Mouse (Mus musculus) limb, embryonic 11.5 days (tissue): ENCODE data around the gene Gjd2. TPM values are rescaled to one million over a fixed set of nuclear protein-coding genes. Genes with fewer than 3 reads are reported as not detected.

Source experiments
- ATAC-seq: fragments of 200-750 bp; cut with Nextera tagmentation; 2 replicates; pipeline ENCODE4 v1.8.0; 2017; ENCODE audit warnings: low read depth; ENCODE audit not compliant: insufficient number of reproducible peaks, low FRiP score, low TSS enrichment
- DNase-seq: peaks from one replicate; pipeline ENCODE4 v3.0.0-alpha.2; 2015; ENCODE audit warnings: low spot score
- H3K27ac ChIP-seq: fragments of 300-500 bp; sonication (generic); replicated peaks from 2 replicates; pipeline ENCODE4 v1.5.1; 2014; ENCODE audit warnings: low read depth, mild to moderate bottlenecking, low read length
- H3K27me3 ChIP-seq: fragments of 300-500 bp; sonication (generic); 2 replicates; pipeline ENCODE4 v1.6.1; 2014; ENCODE audit warnings: mild to moderate bottlenecking, low read length, mixed read lengths; ENCODE audit not compliant: control insufficient read depth, insufficient read depth
- H3K36me3 ChIP-seq: fragments of 300-500 bp; sonication (generic); 2 replicates; pipeline ENCODE4 v1.6.1; 2014; ENCODE audit warnings: mild to moderate bottlenecking, low read length, moderate library complexity, mixed read lengths; ENCODE audit not compliant: control insufficient read depth, insufficient read depth
- H3K4me1 ChIP-seq: fragments of 300-500 bp; sonication (generic); 2 replicates; pipeline ENCODE4 v1.6.1; 2014; ENCODE audit warnings: low read length, mixed read lengths; ENCODE audit not compliant: control insufficient read depth, insufficient read depth
- H3K4me2 ChIP-seq: fragments of 300-500 bp; sonication (generic); 2 replicates; pipeline ENCODE4 v1.6.1; 2014; ENCODE audit warnings: low read depth, mild to moderate bottlenecking, moderate library complexity; ENCODE audit not compliant: severe bottlenecking
- H3K4me3 ChIP-seq: fragments of 300-500 bp; sonication (generic); 2 replicates; pipeline ENCODE4 v1.5.1; 2014; ENCODE audit warnings: low read depth, low read length
- H3K9ac ChIP-seq: fragments of 300-500 bp; sonication (generic); 2 replicates; pipeline ENCODE4 v1.6.1; 2014; ENCODE audit warnings: mild to moderate bottlenecking, low read length
- H3K9me3 ChIP-seq: fragments of 300-500 bp; sonication (generic); 2 replicates; pipeline ENCODE4 v1.6.1; 2016; ENCODE audit warnings: low read length; ENCODE audit not compliant: control insufficient read depth
- WGBS: fragments of 180-500 bp; shearing (Covaris S2); extraction: QIAGEN DNeasy Blood & Tissue Kit; methylation state at CpG from one replicate; pipeline ENCODE4 v1.1.7; 2014; 5-methylcytosine and 5-hydroxymethylcytosine counted together
- polyA plus RNA-seq: library from polyadenylated mRNA; unstranded; fragments of >200 nt; fragmentation: Nextera tagmentation; extraction: Ambion mirVana; gene quantifications from 2 replicates; pipeline ENCODE4 v1.2.1, GENCODE M21; 2014

Gene Gjd2
- polyA plus RNA-seq, 1 experiment from 2014 or later = not detected

DNA sequence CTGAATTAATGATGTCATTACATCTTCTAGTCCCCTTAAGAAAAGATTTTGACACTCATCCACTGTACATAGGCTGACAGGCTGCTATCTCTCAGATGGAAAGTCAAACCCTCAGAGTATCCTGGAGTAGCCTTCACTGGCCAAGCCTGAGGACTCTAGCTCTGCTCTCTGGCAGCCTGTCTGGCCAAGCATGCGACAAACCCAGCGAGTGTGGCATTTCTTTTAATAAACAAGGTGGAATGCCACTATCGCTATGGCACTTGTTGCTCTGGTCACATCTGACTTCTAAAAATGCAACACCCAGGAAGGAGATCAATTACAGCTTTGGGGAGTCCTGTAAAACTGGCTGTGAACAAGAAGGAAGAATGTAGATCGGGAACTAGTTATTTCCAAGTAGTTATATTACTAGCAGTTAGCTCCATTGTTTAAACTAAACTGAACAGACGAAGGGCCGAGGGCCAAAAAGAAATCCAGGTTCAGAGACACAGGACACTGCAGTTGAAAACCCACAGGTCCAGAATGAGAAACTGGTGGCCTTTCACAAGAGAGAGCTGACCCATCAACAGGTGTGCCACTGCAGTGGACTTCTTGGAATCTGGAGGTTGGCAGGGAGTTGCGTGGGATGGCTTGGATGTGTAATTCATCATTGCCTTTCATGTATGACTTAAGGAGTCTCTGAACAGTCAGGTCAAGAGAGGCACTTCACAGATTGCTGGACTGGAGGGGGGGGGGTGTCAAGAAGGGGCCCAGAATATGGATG lies 37.9 kb upstream of the Gjd2 start:
- no peak for ATAC-seq
- WGBS = 90% methylated on average over 7 of the region's 7 CpGs
- no peak overlapping the region for H3K4me3 ChIP-seq

DNA sequence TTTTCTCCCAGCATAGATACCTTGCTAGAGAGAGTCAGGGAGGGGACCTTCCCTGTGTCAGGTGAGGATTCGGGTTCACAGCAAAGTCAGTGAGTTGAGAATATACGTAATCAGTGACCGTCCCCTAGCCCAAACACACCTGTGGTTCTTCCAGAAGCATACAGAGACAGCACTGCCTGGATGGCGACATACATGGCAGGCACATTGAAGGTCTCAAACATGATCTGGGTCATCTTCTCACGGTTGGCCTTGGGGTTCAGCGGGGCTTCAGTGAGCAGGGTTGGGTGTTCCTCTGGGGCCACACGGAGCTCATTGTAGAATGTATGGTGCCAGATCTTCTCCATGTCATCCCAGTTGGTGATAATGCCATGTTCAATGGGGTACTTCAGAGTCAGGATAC lies 36.7 kb upstream of the Gjd2 start:
- ATAC-seq (no peak), DNase-seq (no peak)
- H3K9me3 ChIP-seq = no peaks in the 10 kb centered on the region
- no peak overlapping the region for H3K4me2 ChIP-seq
- H3K36me3 ChIP-seq = no peaks in the 10 kb centered on the region
- no peak overlapping the region for H3K27ac ChIP-seq
- H3K4me3 ChIP-seq = no peak overlapping the region
- no peaks in the 10 kb centered on the region for H3K27me3 ChIP-seq
- WGBS = 90% methylated on average over 7 of the region's 7 CpGs
- H3K4me1 ChIP-seq = no peaks in the 10 kb centered on the region
- H3K9ac ChIP-seq = no peak overlapping the region

More for the DNA sequence above, 37.9 kb upstream of the Gjd2 start:
- Histone ChIP-seq H3K4me1 (no peaks in the 10 kb centered on the region), H3K27me3 (no peaks in the 10 kb centered on the region), H3K9me3 (no peaks in the 10 kb centered on the region), H3K4me2 (no peak overlapping the region), H3K9ac (no peak overlapping the region), H3K27ac (no peak overlapping the region), H3K36me3 (no peaks in the 10 kb centered on the region)
- DNase-seq = no peak

DNA sequence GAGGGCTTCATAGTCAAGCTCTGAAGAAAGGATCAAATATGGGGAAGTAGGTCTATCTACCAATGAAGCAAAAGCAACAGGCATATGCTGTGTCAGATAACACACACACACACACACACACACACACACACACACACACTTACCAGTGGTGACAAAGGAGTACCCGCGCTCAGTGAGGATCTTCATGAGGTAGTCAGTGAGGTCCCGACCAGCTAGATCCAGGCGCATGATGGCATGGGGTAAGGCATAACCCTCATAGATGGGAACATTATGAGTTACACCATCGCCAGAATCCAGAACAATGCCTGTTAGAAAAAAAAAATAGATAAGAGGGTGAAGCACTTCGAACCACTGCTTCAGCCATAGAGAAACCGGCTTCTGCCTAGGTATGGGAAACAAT lies 36.0 kb upstream of the Gjd2 start:
- Histone ChIP-seq H3K27me3 (no peaks in the 10 kb centered on the region), H3K4me2 (no peak overlapping the region), H3K4me3 (no peak overlapping the region), H3K9ac (no peak overlapping the region), H3K36me3 (no peaks in the 10 kb centered on the region), H3K4me1 (no peaks in the 10 kb centered on the region), H3K9me3 (no peaks in the 10 kb centered on the region), H3K27ac (no peak overlapping the region)
- DNase-seq (no peak), ATAC-seq (no peak)
- 94% methylated on average over 7 of the region's 7 CpGs for WGBS

- no peaks in the 10 kb centered on the region for H3K27me3 ChIP-seq
- no peaks in the 10 kb centered on the region for H3K36me3 ChIP-seq
- no peak overlapping the region for H3K27ac ChIP-seq
- H3K4me1 ChIP-seq = no peaks in the 10 kb centered on the region
- no peaks in the 10 kb centered on the region for H3K9me3 ChIP-seq
- no peak overlapping the region for H3K4me3 ChIP-seq
- WGBS = 90% methylated on average over 5 of the region's 5 CpGs
- ATAC-seq (no peak), DNase-seq (no peak)
- no peak overlapping the region for H3K4me2 ChIP-seq
- no peak overlapping the region for H3K9ac ChIP-seq
Measured at GRCm38 (mm10) chr2:114047960-114048611, 34.7 kb upstream of the Gjd2 start.

DNA sequence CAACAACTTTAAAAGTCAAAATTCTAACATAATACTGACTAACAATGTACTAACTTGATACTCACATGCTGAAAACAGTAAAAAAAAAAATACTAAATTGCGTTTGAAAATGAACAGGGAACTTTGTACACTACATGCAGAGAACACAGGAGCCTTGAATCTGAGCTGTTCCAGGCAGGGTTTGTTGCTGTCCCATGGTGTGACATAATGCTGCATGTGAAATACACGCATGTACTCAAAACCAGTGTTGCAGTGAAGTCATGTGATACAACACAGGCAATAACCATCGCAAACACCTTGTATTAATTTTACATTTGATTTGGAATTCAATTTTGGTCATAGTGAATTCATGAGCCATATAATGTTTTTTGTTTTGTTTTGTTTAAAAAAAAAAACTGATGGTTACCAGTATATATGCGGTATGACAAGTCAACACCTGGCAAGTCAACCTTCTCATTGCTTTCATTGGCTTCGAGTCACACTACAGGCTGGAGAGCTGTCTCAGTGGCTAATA lies 32.8 kb upstream of the Gjd2 start:
- 91% methylated on average over 5 of the region's 5 CpGs for WGBS
- no peaks in the 10 kb centered on the region for H3K9me3 ChIP-seq

DNA sequence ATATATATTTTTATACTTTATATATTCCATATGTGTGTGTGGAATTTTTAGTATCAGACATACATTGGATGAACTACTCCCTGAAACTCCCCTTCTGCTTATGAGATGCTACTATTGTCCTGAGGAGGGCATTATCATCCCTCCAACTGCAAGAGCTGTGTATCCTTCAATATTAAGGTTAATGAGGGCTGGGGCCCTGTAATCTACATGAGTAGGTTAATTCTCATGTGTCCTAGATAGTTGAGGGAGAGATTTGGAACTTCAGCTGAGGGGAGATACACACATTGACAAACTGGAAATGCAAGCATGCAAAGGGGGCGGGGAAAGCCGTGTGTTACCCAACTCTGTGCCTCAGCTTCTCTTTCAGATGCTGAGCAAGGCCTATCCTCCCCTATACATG lies 24.5 kb upstream of the Gjd2 start:
- 82% methylated on average over 2 of the region's 2 CpGs for WGBS
- no peak overlapping the region for H3K9ac ChIP-seq
- no peak overlapping the region for H3K27ac ChIP-seq
- no peak overlapping the region for H3K4me3 ChIP-seq
- no peaks in the 10 kb centered on the region for H3K36me3 ChIP-seq
- no peaks in the 10 kb centered on the region for H3K4me1 ChIP-seq
- ATAC-seq = no peak
- H3K9me3 ChIP-seq = no peaks in the 10 kb centered on the region
- H3K4me2 ChIP-seq = no peak overlapping the region
- no peak for DNase-seq
- no peaks in the 10 kb centered on the region for H3K27me3 ChIP-seq

More for the DNA sequence above, 32.8 kb upstream of the Gjd2 start:
- Histone ChIP-seq H3K27me3 (no peaks in the 10 kb centered on the region), H3K27ac (no peak overlapping the region), H3K4me2 (no peak overlapping the region), H3K9ac (no peak overlapping the region), H3K4me1 (no peaks in the 10 kb centered on the region), H3K36me3 (no peaks in the 10 kb centered on the region), H3K4me3 (no peak overlapping the region)
- DNase-seq (no peak), ATAC-seq (no peak)

GRCm38 (mm10) chr2:114032259-114032658 lies 18.8 kb upstream of the Gjd2 start:
- Histone ChIP-seq H3K4me3 (no peak overlapping the region), H3K4me1 (no peaks in the 10 kb centered on the region), H3K27ac (no peak overlapping the region), H3K9me3 (no peaks in the 10 kb centered on the region), H3K27me3 (no peaks in the 10 kb centered on the region), H3K36me3 (no peaks in the 10 kb centered on the region), H3K4me2 (no peak overlapping the region), H3K9ac (no peak overlapping the region)
- ATAC-seq = no peak
- no peak for DNase-seq
- 39% methylated on average over 2 of the region's 2 CpGs for WGBS

- Histone ChIP-seq H3K36me3 (no peaks in the 10 kb centered on the region), H3K9me3 (no peaks in the 10 kb centered on the region), H3K27ac (no peak overlapping the region), H3K4me2 (no peak overlapping the region), H3K4me1 (no peaks in the 10 kb centered on the region), H3K9ac (no peak overlapping the region), H3K4me3 (no peak overlapping the region), H3K27me3 (no peaks in the 10 kb centered on the region)
- DNase-seq (no peak), ATAC-seq (no peak)
- WGBS = 92% methylated on average over 6 of the region's 6 CpGs
Measured at GRCm38 (mm10) chr2:114023383-114023782, 10.0 kb upstream of the Gjd2 start.
